Mouse (Mus musculus) Muller cell, postnatal 12 days (primary cell): ENCODE results near the gene Kat5.

Experiments
- DNase-seq: peaks from one replicate; pipeline ENCODE4 v3.0.0-alpha.2; 2015; ENCODE audit errors: inconsistent ontology term

Kat5 gene

DNA sequence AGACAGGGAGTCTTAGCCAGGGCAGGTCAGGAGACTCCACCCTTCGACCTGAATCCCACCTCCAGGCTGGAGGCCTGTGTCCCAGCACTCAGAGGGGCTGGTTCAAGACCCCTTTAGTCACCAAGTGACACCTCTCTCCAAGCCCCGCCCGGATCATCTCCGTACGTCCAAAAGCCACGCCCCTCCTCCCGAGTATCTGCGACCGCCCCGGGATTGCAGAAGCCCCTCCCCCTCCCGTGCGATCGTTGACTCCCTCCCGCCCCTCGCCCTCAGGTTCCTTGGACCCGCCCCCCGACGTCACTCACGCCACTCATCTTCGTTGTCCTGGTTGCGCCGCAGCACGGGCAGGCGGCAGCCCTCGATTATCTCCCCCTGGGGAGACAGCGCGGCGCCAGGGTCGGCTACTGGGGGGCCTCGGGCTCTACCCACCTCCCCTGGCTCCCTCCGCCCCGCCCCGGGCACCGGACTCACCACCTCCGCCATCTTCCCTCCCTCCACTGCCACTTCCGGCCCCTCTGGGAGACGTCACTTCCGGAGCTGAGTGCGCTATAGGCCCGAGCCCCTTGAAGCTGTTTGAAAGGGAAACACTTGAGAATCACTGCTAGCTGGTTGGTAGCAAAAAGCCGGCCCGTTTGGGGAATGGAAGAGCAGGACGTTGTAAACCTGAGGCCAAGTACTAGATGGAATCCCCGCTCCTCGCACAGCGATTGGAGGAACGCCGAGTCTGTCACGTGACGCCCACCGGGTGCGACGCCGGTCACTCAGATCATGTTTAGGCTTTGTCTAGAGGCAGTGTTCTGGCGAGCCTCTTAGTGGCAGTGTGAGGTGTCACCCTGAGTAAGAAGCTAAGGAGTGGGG, at the start of gene Kat5:
TSS of gene Kat5 (minus strand) at position 691 of the 858 bp plus-strand sequence.
- DNase-seq: peak; percentile 97

DNA sequence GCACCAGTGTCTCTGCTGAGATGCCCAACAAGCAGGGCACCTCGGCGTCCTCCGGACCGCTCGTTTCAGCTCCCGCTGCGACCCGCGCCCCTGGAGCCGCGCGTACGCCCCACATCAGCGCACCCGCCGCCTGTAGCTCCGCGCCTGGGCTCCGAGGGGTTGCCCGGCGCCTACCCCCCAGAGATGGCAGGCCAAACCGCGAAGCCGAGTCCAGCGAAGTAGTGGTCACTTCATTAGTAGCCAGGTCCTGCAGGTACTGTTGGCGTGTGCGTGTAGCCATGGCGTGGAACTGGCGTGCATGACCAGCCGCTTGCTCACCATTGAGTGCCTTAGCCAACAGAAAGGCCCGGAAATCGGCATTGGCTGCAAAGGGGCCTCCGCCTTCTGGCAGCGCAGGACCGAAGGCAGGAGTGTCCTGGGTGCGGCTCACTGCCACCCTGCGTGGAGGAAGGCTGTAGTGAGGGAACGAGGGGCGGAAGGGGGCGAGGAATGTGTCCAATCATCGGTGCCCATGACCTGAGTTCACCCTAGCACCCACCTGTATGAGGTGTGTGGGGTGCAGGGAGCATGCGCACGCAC, 44.8 kb upstream of the Kat5 start:
- DNase-seq: peak; percentile 16

DNA sequence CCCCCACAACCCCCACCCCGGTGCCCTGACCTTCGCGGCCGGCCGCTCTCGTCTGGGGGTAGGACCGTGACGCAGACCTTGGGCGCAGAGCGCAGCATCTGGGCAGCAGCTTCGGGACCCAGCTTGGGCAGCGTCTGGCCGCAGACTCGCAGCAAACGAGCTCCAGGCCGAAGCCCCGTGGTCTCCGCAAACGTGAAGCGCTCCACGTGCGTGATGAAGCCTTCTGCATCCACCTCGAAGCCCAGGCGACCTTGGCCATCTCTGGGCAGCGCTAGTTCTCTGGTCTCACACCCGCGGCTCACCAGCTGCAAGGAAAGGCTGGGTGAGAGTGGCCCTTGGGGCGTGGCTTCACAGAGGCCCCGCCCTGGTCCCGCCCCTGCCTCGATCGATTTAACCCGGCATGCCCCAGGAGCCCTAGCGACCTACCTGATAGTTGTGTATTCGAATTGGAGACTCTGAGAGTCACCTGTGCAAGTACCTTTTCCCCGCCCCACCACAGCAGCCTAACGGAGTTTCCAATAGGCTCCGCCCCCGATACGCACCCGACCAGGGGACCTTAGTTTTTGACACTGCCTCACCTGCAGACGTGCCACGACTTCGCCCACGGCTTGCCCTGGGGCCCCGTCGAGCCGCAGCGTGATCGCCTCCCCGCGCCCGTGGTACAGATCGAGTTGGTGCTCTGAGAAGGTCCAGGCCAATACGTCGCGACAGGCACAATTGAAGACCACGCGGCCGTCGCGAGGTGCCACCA, 44.1 kb upstream of the Kat5 start:
- peak; percentile 47 for DNase-seq

DNA sequence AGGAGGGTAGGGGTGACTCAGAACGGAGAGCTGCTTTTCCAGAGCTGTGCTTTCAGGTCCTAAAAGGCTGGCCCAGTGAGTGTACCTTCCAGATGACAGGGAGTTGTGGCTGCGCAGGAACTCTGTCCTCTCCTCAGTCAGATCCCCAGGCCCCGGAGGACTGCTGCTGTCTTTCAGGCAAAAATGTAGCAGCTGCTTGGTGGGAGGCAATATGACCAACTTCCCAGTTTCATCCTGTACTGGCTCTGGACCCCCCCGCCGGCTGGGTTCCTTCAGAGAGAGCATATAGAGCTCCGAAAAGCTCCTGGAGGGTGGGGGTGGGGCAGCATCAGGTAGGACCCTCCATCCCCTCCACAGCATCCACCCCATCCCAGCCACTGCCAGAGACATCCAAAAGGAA, 42.5 kb upstream of the Kat5 start:
- DNase-seq: no peak

GRCm38 (mm10) chr19:5651502-5652274, 41.7 kb upstream of the Kat5 start:
- no peak for DNase-seq

- DNase-seq: no peak
These were observed 39.3 kb upstream of the Kat5 start for GRCm38 (mm10) chr19:5649298-5649741.

- peak; percentile 82 for DNase-seq
These were observed 38.6 kb upstream of the Kat5 start for GRCm38 (mm10) chr19:5648401-5649297.

DNA sequence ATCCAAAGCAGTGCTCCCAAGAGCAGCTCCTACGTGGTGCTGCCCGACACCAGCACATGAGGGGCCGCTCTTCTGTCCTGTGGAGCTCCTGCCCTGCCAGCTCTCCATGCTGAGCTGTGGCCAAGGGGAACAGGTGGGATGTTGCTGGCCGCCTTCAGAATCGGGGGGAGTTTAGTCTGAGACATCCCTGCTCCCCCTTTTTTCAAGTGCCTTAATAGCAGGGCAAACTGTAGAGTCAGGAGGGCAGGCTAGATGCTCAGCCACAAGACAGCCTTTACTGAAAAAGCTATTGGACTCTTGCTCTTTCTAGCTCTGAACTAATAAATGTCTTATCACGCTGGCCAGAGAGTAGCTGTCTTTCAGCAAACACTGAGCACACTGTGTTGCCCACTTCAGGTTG, 37.8 kb upstream of the Kat5 start:
- DNase-seq: no peak

DNA sequence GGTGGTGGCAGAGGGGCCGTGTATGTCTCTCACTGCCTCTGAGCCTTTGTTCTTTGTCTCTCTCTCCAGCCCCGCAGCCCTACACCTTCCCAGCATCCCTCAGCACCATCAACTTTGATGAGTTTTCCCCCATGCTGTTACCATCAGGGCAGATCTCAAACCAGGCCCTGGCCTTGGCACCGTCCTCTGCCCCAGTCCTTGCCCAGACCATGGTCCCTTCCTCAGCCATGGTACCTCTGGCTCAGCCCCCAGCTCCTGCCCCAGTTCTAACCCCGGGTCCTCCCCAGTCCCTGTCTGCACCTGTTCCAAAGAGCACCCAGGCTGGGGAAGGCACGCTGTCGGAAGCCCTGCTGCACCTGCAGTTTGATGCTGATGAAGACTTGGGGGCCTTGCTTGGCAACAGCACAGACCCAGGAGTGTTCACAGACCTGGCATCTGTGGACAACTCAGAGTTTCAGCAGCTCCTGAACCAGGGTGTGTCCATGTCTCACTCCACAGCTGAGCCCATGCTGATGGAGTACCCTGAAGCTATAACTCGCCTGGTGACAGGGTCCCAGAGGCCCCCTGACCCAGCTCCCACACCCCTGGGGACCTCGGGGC, 36.8 kb upstream of the Kat5 start:
- DNase-seq: no peak

GRCm38 (mm10) chr19:5645280-5645679, 35.2 kb upstream of the Kat5 start:
- no peak for DNase-seq

DNA sequence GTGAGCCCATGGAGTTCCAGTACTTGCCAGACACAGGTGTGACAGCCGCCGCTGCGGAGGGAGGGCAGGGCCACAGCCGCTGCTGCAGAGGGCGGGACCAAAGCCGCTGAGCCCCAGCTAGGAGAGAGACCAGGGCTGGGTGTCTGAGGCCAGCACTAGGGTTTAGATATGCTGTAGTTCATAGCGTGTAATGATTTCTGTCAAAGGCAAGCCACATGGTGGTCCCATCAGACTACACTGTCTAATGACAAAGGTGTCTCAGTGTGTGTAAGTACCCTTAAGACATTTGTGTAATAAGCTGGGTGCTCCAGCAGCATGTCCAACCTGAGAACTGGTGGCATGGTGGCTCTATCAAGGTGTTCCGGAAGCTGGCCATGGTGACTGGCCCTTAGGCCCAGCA, 31.6 kb upstream of the Kat5 start:
- no peak for DNase-seq

DNA sequence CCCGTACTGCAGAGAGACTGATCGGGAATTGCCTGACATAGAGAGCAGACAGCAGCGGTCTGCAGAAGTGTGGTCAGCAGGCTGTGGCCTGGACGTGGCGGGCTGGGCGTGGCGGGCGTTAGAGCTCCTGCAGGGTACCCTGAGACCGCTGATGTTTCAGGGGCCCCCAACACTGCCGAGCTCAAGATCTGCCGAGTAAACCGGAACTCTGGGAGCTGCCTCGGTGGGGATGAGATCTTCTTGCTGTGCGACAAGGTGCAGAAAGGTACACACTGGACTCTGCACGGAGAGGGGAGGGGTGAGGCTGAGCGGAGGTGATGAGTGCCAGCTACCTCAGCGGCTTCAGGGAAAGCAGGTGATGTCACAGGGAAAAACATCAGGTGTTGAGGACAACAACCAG, 31.0 kb upstream of the Kat5 start:
- DNase-seq: no peak

DNA sequence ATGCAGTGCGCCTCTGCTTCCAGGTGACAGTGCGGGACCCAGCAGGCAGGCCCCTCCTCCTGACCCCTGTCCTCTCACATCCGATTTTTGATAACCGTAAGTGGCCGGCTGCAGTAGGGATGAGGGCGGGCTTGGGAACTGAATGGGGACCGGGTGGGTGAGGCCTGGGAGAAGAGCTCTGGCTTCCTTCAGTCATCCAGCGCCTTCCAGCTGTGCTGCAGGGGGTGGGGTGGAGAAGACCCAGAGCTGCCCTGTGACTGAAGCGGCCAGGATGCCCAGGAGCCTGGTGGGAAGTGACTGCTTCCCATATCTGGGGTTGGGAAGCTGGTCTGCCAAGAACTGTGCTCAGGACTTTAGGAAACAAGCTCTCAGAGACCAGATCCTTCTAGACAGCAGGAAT, 30.3 kb upstream of the Kat5 start:
- no peak for DNase-seq

DNA sequence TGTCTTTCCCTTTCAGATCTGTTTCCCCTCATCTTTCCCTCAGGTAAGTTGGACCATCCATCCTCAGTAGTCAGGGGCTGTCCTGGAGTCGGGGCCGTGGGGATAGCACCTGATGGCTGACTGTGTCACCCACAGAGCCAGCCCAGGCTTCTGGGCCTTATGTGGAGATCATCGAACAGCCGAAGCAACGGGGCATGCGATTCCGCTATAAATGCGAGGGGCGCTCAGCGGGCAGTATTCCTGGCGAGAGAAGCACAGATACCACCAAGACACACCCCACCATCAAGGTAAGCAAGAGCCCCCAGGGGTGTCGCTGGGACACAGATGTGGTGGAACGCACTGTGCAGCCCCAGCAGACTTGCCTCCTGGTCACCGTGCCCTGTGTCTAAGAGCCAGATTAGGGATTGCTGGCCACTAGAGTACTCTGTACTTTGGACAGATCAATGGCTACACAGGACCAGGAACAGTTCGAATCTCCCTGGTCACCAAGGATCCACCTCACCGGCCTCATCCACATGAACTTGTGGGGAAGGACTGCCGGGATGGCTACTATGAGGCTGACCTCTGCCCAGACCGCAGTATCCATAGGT, 28.5 kb upstream of the Kat5 start:
- no peak for DNase-seq

DNA sequence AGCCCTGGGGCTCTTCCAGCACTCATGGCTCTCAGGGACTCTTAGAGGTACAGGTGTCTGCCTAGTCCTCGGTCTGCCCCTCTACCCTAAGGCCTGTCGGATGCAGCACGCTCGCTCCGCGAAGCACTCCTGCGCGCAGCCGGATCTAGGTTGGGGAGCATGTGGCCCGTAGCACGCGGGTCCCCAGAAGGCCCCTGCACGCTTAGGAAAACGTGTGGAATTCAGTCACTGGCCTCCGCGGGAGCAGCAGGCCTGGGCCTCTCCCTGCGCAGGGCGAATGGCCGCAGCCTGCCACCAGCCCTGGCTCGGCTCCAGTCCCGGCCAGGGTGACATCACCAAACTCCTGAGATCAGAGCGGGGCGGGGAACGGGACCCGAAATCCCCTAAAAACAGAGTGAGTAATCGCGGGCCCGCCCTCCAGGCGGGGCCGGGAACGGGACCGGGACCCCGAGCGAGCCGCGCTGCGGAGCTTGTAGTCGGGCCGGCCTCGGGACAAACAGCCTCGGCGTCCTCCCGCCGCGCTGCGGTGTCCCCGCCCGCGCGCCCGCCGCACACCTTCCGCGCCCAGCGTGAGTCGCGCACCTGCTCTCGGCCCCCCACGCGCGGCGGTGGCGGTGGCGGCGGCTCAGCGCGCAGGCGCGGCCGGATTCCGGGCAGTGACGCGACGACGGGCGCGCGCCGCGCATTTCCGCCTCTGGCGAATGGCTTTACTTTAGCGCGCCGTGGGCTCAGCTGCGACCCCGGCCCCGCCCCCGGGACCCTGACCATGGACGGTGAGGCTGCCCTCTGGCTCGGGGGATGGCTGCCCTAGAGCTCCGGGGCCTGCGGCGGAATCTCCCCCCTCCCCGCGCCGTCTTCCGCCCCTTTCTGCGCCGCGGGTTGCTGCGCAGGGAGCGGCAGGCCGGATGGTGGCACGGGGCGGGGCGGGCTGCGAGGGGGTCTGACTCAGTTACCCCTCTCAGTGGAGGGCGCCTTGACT, 27.3 kb upstream of the Kat5 start, which contains the start of gene Rela:
TSS of gene Rela (plus strand) at position 415 of the 979 bp plus-strand sequence.
- DNase-seq: peak; percentile 99

DNA sequence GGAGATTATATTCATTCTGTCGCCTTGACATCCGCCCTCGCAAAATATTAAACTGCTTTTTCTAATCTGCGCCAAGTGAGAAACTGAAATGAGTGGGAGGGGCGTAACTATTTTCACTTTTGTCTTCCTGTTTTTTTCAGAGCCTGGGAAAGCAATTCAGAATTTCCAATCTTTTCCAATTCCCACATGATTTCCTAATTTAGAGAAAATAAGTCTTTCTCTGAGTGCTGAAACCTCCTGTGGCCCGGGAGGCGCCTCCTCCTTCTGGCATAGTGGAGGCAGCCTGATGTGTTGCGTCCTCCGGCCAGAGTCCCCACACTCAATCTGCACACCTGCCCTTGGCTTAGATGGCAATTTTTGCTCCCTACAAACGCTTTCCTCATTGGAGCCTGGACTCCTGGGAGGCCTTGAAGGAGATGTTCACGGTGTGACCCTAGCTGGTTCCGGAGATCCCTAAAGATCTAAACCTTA, 26.6 kb upstream of the Kat5 start:
- DNase-seq: no peak

DNA sequence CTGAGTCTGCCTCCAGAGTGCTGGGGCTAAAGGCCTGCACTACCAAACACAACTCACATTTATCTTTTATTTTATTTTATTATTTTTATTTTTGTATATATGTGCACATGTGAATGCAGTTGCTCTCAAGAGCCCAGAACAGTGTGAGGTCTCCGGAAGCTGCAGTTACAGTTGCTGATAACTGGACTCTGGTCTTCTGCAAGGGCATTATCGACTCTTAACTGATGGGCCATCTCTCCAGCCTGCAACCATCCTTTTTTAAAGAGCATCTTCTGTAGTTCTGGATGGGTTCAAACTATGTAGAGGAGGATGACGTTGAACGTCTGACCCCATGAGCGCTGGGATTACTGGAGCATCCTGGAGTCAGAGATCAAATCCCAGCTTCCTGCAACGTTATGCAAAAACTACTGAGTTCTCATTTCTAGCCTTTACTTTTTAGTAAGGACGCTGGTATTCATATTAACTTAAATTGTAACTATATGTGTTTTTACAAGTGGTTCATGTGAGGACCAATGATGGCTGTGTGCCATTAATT, 26.1 kb upstream of the Kat5 start:
- no peak for DNase-seq

DNA sequence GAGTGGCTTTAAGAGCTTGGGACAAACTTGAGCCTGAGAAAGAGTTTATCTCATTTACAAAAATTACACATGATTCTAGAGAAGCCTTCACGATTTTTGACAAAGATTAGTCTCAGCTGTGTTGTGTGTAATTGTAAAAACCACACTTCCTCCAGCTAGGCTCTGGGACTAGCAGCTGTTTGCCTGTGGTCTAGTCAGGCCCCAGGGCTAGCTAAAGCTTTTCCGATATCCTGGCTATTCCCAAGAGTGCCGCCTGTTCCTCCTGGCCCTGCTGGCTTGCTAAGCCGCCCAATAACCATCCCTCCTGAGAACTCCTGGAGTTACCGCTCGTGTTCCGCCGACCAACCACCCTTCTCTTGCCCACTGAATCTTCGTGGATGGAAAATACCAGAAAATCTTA, 22.1 kb upstream of the Kat5 start:
- DNase-seq: no peak
